Comparison of ENCODE assay signal across 20 mouse cellular contexts in genomic region chr4:57066936-57067335, GRCm38 (mm10).
"Had no signal": no experiment of that assay in that cellular context is flagged by ENCODE, and none has a peak within 500 bp of the region (broad histone marks: within the 10 kb centered on the region; RNA-seq: fewer than 3 reads in every experiment).

No protein-coding gene starts in this region.

- DNase-seq: forebrain, postnatal 0 days; gastrocnemius, postnatal 36 days; heart, adult 11 months; heart, adult 2 months; heart, postnatal 14 days; heart, postnatal 36 days; kidney, adult 11 months; kidney, adult 2 months; kidney, adult 9 months; kidney, postnatal 14 days; kidney, postnatal 36 days; layer of hippocampus, adult 9-11 months; layer of hippocampus, postnatal 36 days; left cerebral cortex, postnatal 4 days had no signal

- H3K4me3 ChIP-seq: heart, adult 2 months; heart, embryonic 13.5 days; heart, embryonic 15.5 days; hindbrain, embryonic 13.5 days; hindbrain, embryonic 15.5 days; kidney, embryonic 15.5 days; limb, embryonic 13.5 days had no signal
